21 mouse cellular contexts compared by ENCODE assay signal in the genomic region with DNA sequence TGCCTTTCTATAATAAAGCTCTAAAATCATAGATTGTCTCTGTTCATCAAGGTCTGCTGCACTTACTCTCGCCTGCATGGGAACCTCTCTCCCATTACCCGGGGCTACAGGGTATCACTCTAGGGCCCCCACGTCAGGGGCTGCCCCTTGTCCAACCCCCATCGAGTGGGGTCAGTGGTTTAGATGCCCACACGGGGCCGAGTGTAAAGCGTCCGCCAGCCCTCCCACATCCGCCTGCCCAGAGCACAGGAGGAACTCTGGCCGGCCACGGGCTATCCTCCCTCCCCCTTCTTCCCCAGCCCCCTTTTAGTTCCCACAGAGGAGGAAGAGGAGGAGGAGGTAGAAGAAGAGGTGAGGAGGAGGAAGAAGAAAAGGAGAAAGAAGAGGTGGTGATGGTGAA. TPM values are rescaled to one million over a fixed set of nuclear protein-coding genes. Genes with fewer than 3 reads are reported as not detected.
DNase-seq lines count a peak whose midpoint lies in the region; ATAC-seq lines count a peak whose summit lies in the region.
"Had no signal": no experiment of that assay in that cellular context is flagged by ENCODE, and none has a peak within 500 bp of the region (broad histone marks: within the 10 kb centered on the region; RNA-seq: fewer than 3 reads in every experiment).

No protein-coding gene starts in this region.

- WGBS in heart, embryonic 13.5 days = 11% methylated on average over 11 of the region's 11 CpGs
- WGBS in kidney, embryonic 15.5 days = 3% methylated on average over 11 of the region's 11 CpGs
- WGBS in midbrain, embryonic 16.5 days = 13% methylated on average over 11 of the region's 11 CpGs
- WGBS in midbrain, embryonic 13.5 days = 13% methylated on average over 11 of the region's 11 CpGs

- H3K36me3 ChIP-seq in heart, embryonic 13.5 days = no peaks in the 10 kb centered on the region
- H3K36me3 ChIP-seq in kidney, embryonic 15.5 days = no peaks in the 10 kb centered on the region
- no peaks in the 10 kb centered on the region for H3K36me3 ChIP-seq in midbrain, embryonic 16.5 days (ENCODE audit: control insufficient read depth, insufficient read depth, low read length)
- no peaks in the 10 kb centered on the region for H3K36me3 ChIP-seq in midbrain, embryonic 13.5 days

- H3K9me3 ChIP-seq in heart, embryonic 13.5 days = no peaks in the 10 kb centered on the region
- no peaks in the 10 kb centered on the region for H3K9me3 ChIP-seq in kidney, embryonic 15.5 days (replicated peaks)
- no peaks in the 10 kb centered on the region for H3K9me3 ChIP-seq in midbrain, embryonic 16.5 days (replicated peaks; ENCODE audit: control insufficient read depth, low read length, poor library complexity, severe bottlenecking)
- H3K9me3 ChIP-seq in midbrain, embryonic 13.5 days = no peaks in the 10 kb centered on the region

- no peak for ATAC-seq in heart, embryonic 13.5 days (ENCODE audit: extremely low read depth, insufficient number of reproducible peaks, low FRiP score, low TSS enrichment)
- ATAC-seq in kidney, embryonic 15.5 days (replicated peaks; ENCODE audit: low FRiP score) = peak; percentile 73
- no peak for ATAC-seq in midbrain, embryonic 16.5 days
- no peak for ATAC-seq in midbrain, embryonic 13.5 days

- H3K4me3 ChIP-seq in heart, embryonic 13.5 days = no peak overlapping the region
- H3K4me3 ChIP-seq in kidney, embryonic 15.5 days (replicated peaks) = no peak overlapping the region
- H3K4me3 ChIP-seq in midbrain, embryonic 16.5 days (ENCODE audit: low read depth, low read length) = no peak overlapping the region
- no peak overlapping the region for H3K4me3 ChIP-seq in midbrain, embryonic 13.5 days (replicated peaks)

- H3K27ac ChIP-seq in heart, embryonic 13.5 days (replicated peaks) = peak overlapping the region; percentile 50; the same call in 1 of the 2 replicates
- H3K27ac ChIP-seq in kidney, embryonic 15.5 days = peak overlapping the region; percentile 71
- no peak overlapping the region for H3K27ac ChIP-seq in midbrain, embryonic 16.5 days (ENCODE audit: low read length)
- no peak overlapping the region for H3K27ac ChIP-seq in midbrain, embryonic 13.5 days

- H3K27me3 ChIP-seq in heart, embryonic 13.5 days (replicated peaks) = no peaks in the 10 kb centered on the region
- no peaks in the 10 kb centered on the region for H3K27me3 ChIP-seq in kidney, embryonic 15.5 days
- no peaks in the 10 kb centered on the region for H3K27me3 ChIP-seq in midbrain, embryonic 16.5 days (ENCODE audit: control insufficient read depth, insufficient read depth, low read depth, low read length)
- H3K27me3 ChIP-seq in midbrain, embryonic 13.5 days = no peaks in the 10 kb centered on the region

- DNase-seq in heart, adult 8-10 months (ENCODE audit: low spot score) = no peak
- no peak for DNase-seq in kidney, postnatal 36 days
- DNase-seq in cerebellum, postnatal 10 days = no peak
- DNase-seq: adrenal gland, postnatal 36 days; cerebellum, adult 2 months; gastrocnemius, postnatal 10 days; kidney, postnatal 25 days; layer of hippocampus, adult 9-11 months; lung, adult 2 months; lung, postnatal 4 days; right cerebral cortex, adult 18-20 months; thymus, adult 18-20 months had no signal

- H3K4me2 ChIP-seq in heart, embryonic 13.5 days = peak overlapping the region; percentile 49
- peak overlapping the region; percentile 30 for H3K4me2 ChIP-seq in kidney, embryonic 15.5 days
- H3K4me2 ChIP-seq in midbrain, embryonic 16.5 days (ENCODE audit: low read length) = no peak overlapping the region
- no peak overlapping the region for H3K4me2 ChIP-seq in midbrain, embryonic 13.5 days (replicated peaks)

- peak overlapping the region; percentile 69 for H3K9ac ChIP-seq in heart, embryonic 13.5 days
- H3K9ac ChIP-seq in kidney, embryonic 15.5 days = no peak overlapping the region
- 0 out of 2 replicates have a peak overlapping the region, but pooled peaks have one; percentile 20 for H3K9ac ChIP-seq in midbrain, embryonic 16.5 days (ENCODE audit: low read depth, low read length)
- H3K9ac ChIP-seq in midbrain, embryonic 13.5 days (replicated peaks) = no peak overlapping the region

- peaks cover 12% of the 10 kb centered on the region for H3K4me1 ChIP-seq in heart, embryonic 13.5 days
- H3K4me1 ChIP-seq in kidney, embryonic 15.5 days = peaks cover 20% of the 10 kb centered on the region
- H3K4me1 ChIP-seq in midbrain, embryonic 16.5 days (ENCODE audit: control insufficient read depth, insufficient read depth, low read length) = no peaks in the 10 kb centered on the region
- peaks cover 5% of the 10 kb centered on the region for H3K4me1 ChIP-seq in midbrain, embryonic 13.5 days (replicated peaks)

RNA-seq across cellular contexts. Expression of a gene that starts 4.9 kb away (rescaled TPM):
- 31.8 and 34.5 TPM in 2 replicates for polyA plus RNA-seq in heart, embryonic 13.5 days (2015; fragmentation: Nextera tagmentation; extraction: Ambion mirVana)
- 1 to 10 TPM; 4.3 to 7.9 (median 7.2) TPM for total RNA-seq in heart, adult 8-10 months (2022)
- polyA plus RNA-seq in kidney, embryonic 15.5 days (2015; fragmentation: Nextera tagmentation; extraction: Ambion mirVana) = 47.1 and 50.5 TPM in 2 replicates
- polyA plus RNA-seq in midbrain, embryonic 16.5 days (2015; fragmentation: Nextera tagmentation; extraction: Ambion mirVana) = 28.0 and 32.2 TPM in 2 replicates
- polyA plus RNA-seq in midbrain, embryonic 13.5 days (2015; fragmentation: Nextera tagmentation; extraction: Ambion mirVana) = 40.6 and 45.7 TPM in 2 replicates
- total RNA-seq: hematopoietic stem cell, adult 5-6 weeks had no signal

RNA-seq across cellular contexts. Expression of a gene that starts 27.8 kb away (rescaled TPM):
- polyA plus RNA-seq in heart, embryonic 13.5 days (2015; fragmentation: Nextera tagmentation; extraction: Ambion mirVana) = 1.0 and 1.8 TPM in 2 replicates
- 1 to 10 TPM in 1 of 4 experiments, under 1 TPM in 3; 0.38 to 1.2 (median 0.91) TPM for total RNA-seq in heart, adult 8-10 months (2022)
- polyA plus RNA-seq in kidney, embryonic 15.5 days (2015; fragmentation: Nextera tagmentation; extraction: Ambion mirVana) = 8.6 and 8.8 TPM in 2 replicates
- 0.75 and 1.3 TPM in 2 replicates for polyA plus RNA-seq in midbrain, embryonic 16.5 days (2015; fragmentation: Nextera tagmentation; extraction: Ambion mirVana)
- 1.7 and 1.8 TPM in 2 replicates for polyA plus RNA-seq in midbrain, embryonic 13.5 days (2015; fragmentation: Nextera tagmentation; extraction: Ambion mirVana)
- total RNA-seq: common myeloid progenitor, adult 5-6 weeks; hematopoietic stem cell, adult 5-6 weeks had no signal
- polyA plus RNA-seq: embryonic facial prominence, embryonic 14.5 days had no signal

RNA-seq across cellular contexts. Expression of a gene that starts 33.2 kb away (rescaled TPM):
- polyA plus RNA-seq in heart, embryonic 13.5 days (2015; fragmentation: Nextera tagmentation; extraction: Ambion mirVana) = 0.16 and 0.25 TPM in 2 replicates
- not detected for total RNA-seq in heart, adult 8-10 months (2022)
- polyA plus RNA-seq in kidney, embryonic 15.5 days (2015; fragmentation: Nextera tagmentation; extraction: Ambion mirVana) = 0.72 and 1.1 TPM in 2 replicates
- 7.2 and 7.8 TPM in 2 replicates for polyA plus RNA-seq in midbrain, embryonic 16.5 days (2015; fragmentation: Nextera tagmentation; extraction: Ambion mirVana)
- 10.1 and 13.7 TPM in 2 replicates for polyA plus RNA-seq in midbrain, embryonic 13.5 days (2015; fragmentation: Nextera tagmentation; extraction: Ambion mirVana)
- total RNA-seq: adrenal gland, postnatal 36 days; common myeloid progenitor, adult 5-6 weeks; gastrocnemius, postnatal 10 days; hematopoietic stem cell, adult 5-6 weeks had no signal
- polyA plus RNA-seq: limb, embryonic 14.5 days; lung, adult 2 months; small intestine, adult 2 months had no signal

RNA-seq across cellular contexts. Expression of a gene that starts 46.4 kb away (rescaled TPM):
- polyA plus RNA-seq in heart, embryonic 13.5 days (2015; fragmentation: Nextera tagmentation; extraction: Ambion mirVana) = 27.1 and 27.8 TPM in 2 replicates
- total RNA-seq in heart, adult 8-10 months (2022) = under 1 TPM in 2 of 4 experiments, not detected in 2; 0.22 to 0.35 TPM
- 33.8 and 39.4 TPM in 2 replicates for polyA plus RNA-seq in kidney, embryonic 15.5 days (2015; fragmentation: Nextera tagmentation; extraction: Ambion mirVana)
- 3.2 and 4.9 TPM in 2 replicates for polyA plus RNA-seq in midbrain, embryonic 16.5 days (2015; fragmentation: Nextera tagmentation; extraction: Ambion mirVana)
- 13.3 and 14.6 TPM in 2 replicates for polyA plus RNA-seq in midbrain, embryonic 13.5 days (2015; fragmentation: Nextera tagmentation; extraction: Ambion mirVana)

Comparison
In these comparisons a context has a peak if more than half of its experiments do, and no peak if none do; other contexts are left out.
1. H3K9ac ChIP-seq: peak in heart, embryonic 13.5 days (single experiment) and midbrain, embryonic 16.5 days (single experiment); none in kidney, embryonic 15.5 days (single experiment) and midbrain, embryonic 13.5 days (single experiment).
2. H3K27ac ChIP-seq: peak in heart, embryonic 13.5 days (single experiment) and kidney, embryonic 15.5 days (single experiment); none in midbrain, embryonic 16.5 days (single experiment) and midbrain, embryonic 13.5 days (single experiment).
3. H3K4me2 ChIP-seq: peak in heart, embryonic 13.5 days (single experiment) and kidney, embryonic 15.5 days (single experiment); none in midbrain, embryonic 16.5 days (single experiment) and midbrain, embryonic 13.5 days (single experiment).